In the genomic region with DNA sequence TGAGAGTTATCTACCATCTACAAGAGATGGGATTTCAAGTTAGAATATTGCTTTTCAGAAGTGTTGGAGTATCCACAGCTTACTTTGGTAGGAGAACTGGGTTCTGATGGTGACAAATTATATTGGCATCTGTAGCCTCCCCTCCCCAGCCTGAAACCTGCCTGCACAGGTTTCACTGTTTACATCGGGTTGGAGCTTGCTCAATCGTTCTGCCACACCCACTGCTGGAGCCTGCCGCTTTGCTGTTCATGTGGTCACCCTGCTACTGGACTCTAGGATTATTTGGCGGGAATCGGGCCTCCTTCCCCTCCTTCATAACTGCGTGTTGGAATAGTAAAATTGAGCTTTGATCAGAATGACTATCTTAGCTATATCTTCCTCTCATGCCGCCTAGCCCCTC, we compare ENCODE assay signal across 27 mouse cellular contexts. TPM values are rescaled to one million over a fixed set of nuclear protein-coding genes. Genes with fewer than 3 reads are reported as not detected.
DNase-seq lines count a peak whose midpoint lies in the region; ATAC-seq and TF ChIP-seq lines count a peak whose summit lies in the region.
"Had no signal": no experiment of that assay in that cellular context is flagged by ENCODE, and none has a peak within 500 bp of the region (broad histone marks: within the 10 kb centered on the region; RNA-seq: fewer than 3 reads in every experiment).

No protein-coding gene starts in this region.

- peak; percentile 8 for DNase-seq in liver
- no peak for DNase-seq in liver, postnatal 0 days
- DNase-seq in urinary bladder, postnatal 36 days (ENCODE audit: low spot score in 2 of 2), result peak; percentile 31 to 34
- DNase-seq in urinary bladder, postnatal 10 days (ENCODE audit: low spot score), result no peak
- DNase-seq in stomach, postnatal 0 days (ENCODE audit: low spot score), result peak; percentile 39
- no peak for DNase-seq in midbrain, embryonic 11.5 days (ENCODE audit: low spot score, missing footprints)
- DNase-seq in testis, postnatal 14 days (ENCODE audit: low spot score), result no peak
- DNase-seq: adrenal gland, postnatal 10 days; adrenal gland, postnatal 36 days; B cell, adult 2 months; cerebellum, adult 18-20 months; cerebellum, adult 9-10 months; cerebellum, postnatal 14 days; forebrain, postnatal 0 days; gastrocnemius, adult 2 months; gastrocnemius, postnatal 14 days; heart, adult 11 months had no signal

- 64% methylated on average over 7 of the region's 7 CpGs for WGBS in liver, postnatal 0 days (ENCODE audit: insufficient replicate concordance)
- WGBS in stomach, postnatal 0 days, result 52% methylated on average over 7 of the region's 7 CpGs
- 80% methylated on average over 7 of the region's 7 CpGs for WGBS in midbrain, embryonic 11.5 days

- no peak overlapping the region for H3K9ac ChIP-seq in liver, postnatal 0 days (replicated peaks)
- no peak overlapping the region for H3K9ac ChIP-seq in stomach, postnatal 0 days (ENCODE audit: low read length)
- H3K9ac ChIP-seq in midbrain, embryonic 11.5 days (ENCODE audit: low read length), result no peak overlapping the region
- H3K9ac ChIP-seq: forebrain, postnatal 0 days; hindbrain, embryonic 12.5 days; hindbrain, embryonic 15.5 days had no signal

- no peak for TF ChIP-seq EP300 in liver, postnatal 0 days (IDR thresholded peaks at IDR 0.05; ENCODE audit: low read depth)
- no peak for TF ChIP-seq EP300 in stomach, postnatal 0 days (optimal IDR thresholded peaks at IDR 0.05)

- ATAC-seq in liver, postnatal 0 days, result no peak
- ATAC-seq in stomach, postnatal 0 days (ENCODE audit: low FRiP score, low TSS enrichment), result no peak
- no peak for ATAC-seq in midbrain, embryonic 11.5 days (ENCODE audit: low FRiP score)
- ATAC-seq: forebrain, embryonic 14.5 days; forebrain, postnatal 0 days had no signal

- no peak overlapping the region for H3K4me2 ChIP-seq in liver, postnatal 0 days (ENCODE audit: low read depth, low read length)
- no peak overlapping the region for H3K4me2 ChIP-seq in stomach, postnatal 0 days (replicated peaks; ENCODE audit: low read depth)
- no peak overlapping the region for H3K4me2 ChIP-seq in midbrain, embryonic 11.5 days
- H3K4me2 ChIP-seq: heart, embryonic 11.5 days; hindbrain, embryonic 12.5 days; hindbrain, embryonic 15.5 days had no signal

- no peak for TF ChIP-seq CTCF in liver, postnatal 0 days (IDR thresholded peaks at IDR 0.05; ENCODE audit: low read depth)
- no peak for TF ChIP-seq CTCF in stomach, postnatal 0 days (IDR thresholded peaks at IDR 0.05; ENCODE audit: low read depth)

- no peaks in the 10 kb centered on the region for H3K36me3 ChIP-seq in liver, postnatal 0 days (replicated peaks; ENCODE audit: insufficient read depth, low read length)
- no peaks in the 10 kb centered on the region for H3K36me3 ChIP-seq in stomach, postnatal 0 days (ENCODE audit: control insufficient read depth, insufficient read depth, low read length)
- no peaks in the 10 kb centered on the region for H3K36me3 ChIP-seq in midbrain, embryonic 11.5 days (ENCODE audit: control insufficient read depth, insufficient read depth, low read length)
- H3K36me3 ChIP-seq: hindbrain, embryonic 12.5 days; hindbrain, embryonic 15.5 days had no signal

- no peaks in the 10 kb centered on the region for H3K27me3 ChIP-seq in liver, postnatal 0 days (ENCODE audit: insufficient read depth, low read length)
- no peaks in the 10 kb centered on the region for H3K27me3 ChIP-seq in stomach, postnatal 0 days (ENCODE audit: control insufficient read depth, insufficient read depth, low read length)
- no peaks in the 10 kb centered on the region for H3K27me3 ChIP-seq in midbrain, embryonic 11.5 days (ENCODE audit: control insufficient read depth, insufficient read depth, low read length)
- H3K27me3 ChIP-seq: hindbrain, embryonic 12.5 days; hindbrain, embryonic 15.5 days had no signal

- no peak overlapping the region for H3K4me3 ChIP-seq in liver, postnatal 0 days (ENCODE audit: low read depth, low read length)
- H3K4me3 ChIP-seq in stomach, postnatal 0 days (ENCODE audit: low read depth, low read length), result no peak overlapping the region
- H3K4me3 ChIP-seq in midbrain, embryonic 11.5 days (ENCODE audit: low read depth, low read length), result no peak overlapping the region
- H3K4me3 ChIP-seq: gastrocnemius, adult 2 months; hindbrain, embryonic 12.5 days; hindbrain, embryonic 15.5 days had no signal

- no peaks in the 10 kb centered on the region for H3K4me1 ChIP-seq in liver, postnatal 0 days (ENCODE audit: insufficient read depth)
- H3K4me1 ChIP-seq in stomach, postnatal 0 days (replicated peaks; ENCODE audit: control insufficient read depth, insufficient read depth), result no peaks in the 10 kb centered on the region
- H3K4me1 ChIP-seq in midbrain, embryonic 11.5 days (ENCODE audit: control insufficient read depth, insufficient read depth, low read length), result no peaks in the 10 kb centered on the region
- H3K4me1 ChIP-seq: hindbrain, embryonic 12.5 days; hindbrain, embryonic 15.5 days had no signal

- no peaks in the 10 kb centered on the region for H3K9me3 ChIP-seq in liver, postnatal 0 days (ENCODE audit: low read length)
- H3K9me3 ChIP-seq in stomach, postnatal 0 days (ENCODE audit: control insufficient read depth, low read length), result no peaks in the 10 kb centered on the region
- no peaks in the 10 kb centered on the region for H3K9me3 ChIP-seq in midbrain, embryonic 11.5 days (ENCODE audit: control insufficient read depth, low read length)
- H3K9me3 ChIP-seq: hindbrain, embryonic 12.5 days; hindbrain, embryonic 15.5 days had no signal

- no peak overlapping the region for H3K27ac ChIP-seq in liver, postnatal 0 days (ENCODE audit: low read depth)
- H3K27ac ChIP-seq in stomach, postnatal 0 days (replicated peaks), result no peak overlapping the region
- H3K27ac ChIP-seq in midbrain, embryonic 11.5 days (ENCODE audit: low read depth, low read length), result no peak overlapping the region
- H3K27ac ChIP-seq: gastrocnemius, adult 2 months; hindbrain, embryonic 12.5 days; hindbrain, embryonic 15.5 days had no signal

RNA-seq across cellular contexts. Expression of gene Gm14496, which starts 22.5 kb away (rescaled TPM):
- not detected in 2 replicates for polyA plus RNA-seq in liver, postnatal 0 days (2015; fragmentation: Nextera tagmentation; extraction: Ambion mirVana)
- 0.01 TPM in 1 of 2 replicates, not detected in the other for polyA plus RNA-seq in stomach, postnatal 0 days (2015; fragmentation: Nextera tagmentation; extraction: Ambion mirVana)
- polyA plus RNA-seq in midbrain, embryonic 11.5 days (2014; fragmentation: Nextera tagmentation; extraction: Ambion mirVana), result not detected in 2 replicates
- polyA plus RNA-seq: embryonic facial prominence, embryonic 11.5 days; embryonic facial prominence, embryonic 14.5 days; forebrain, embryonic 11.5 days; forebrain, embryonic 14.5 days; forebrain, postnatal 0 days; frontal cortex, adult 2 months; heart, embryonic 11.5 days; heart, embryonic 14.5 days; heart, postnatal 0 days; hindbrain, embryonic 12.5 days; hindbrain, embryonic 15.5 days had no signal

Comparison
In these comparisons a context has a peak if more than half of its experiments do, and no peak if none do; other contexts are left out.
1. DNase-seq: peak in liver (single experiment), urinary bladder, postnatal 36 days (2 of 2) and stomach, postnatal 0 days (single experiment); none in liver, postnatal 0 days (single experiment), urinary bladder, postnatal 10 days (single experiment), midbrain, embryonic 11.5 days (single experiment) and testis, postnatal 14 days (single experiment).